Mouse (Mus musculus) lung, postnatal 36 days (tissue): ENCODE measurements around the gene Ttc7b.

ENCODE experiments used
- DNase-seq: peaks from one replicate; pipeline ENCODE4 v3.0.0; 2022; ENCODE audit warnings: mixed read lengths

The Ttc7b gene

GRCm38 (mm10) chr12:100520077-100520793 lies 391 bp downstream of the Ttc7b start:
- DNase-seq: peak; percentile 51

DNA sequence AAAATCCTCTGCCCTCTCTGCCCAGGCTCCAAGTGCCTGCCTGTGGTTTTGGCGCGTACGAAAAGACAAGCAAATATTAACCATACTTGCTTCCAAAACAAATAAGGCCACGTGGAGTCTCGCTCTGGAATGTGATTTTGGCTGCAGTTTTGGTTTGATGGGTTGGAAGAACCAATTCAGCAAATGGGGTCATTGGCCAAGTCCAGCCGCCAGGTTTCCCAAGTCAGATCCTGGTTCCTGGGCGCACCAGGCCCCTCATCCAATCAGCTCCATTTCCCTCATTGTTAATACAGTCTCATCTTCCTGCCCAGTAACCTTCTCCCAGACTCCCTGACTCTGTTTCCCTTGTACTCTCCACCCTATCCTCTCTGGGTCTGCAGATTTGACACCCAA lies 946 bp downstream of the Ttc7b start:
- DNase-seq: peak; percentile 70

- DNase-seq: peak; percentile 31
Observed at GRCm38 (mm10) chr12:100517371-100517770, 3.3 kb downstream of the Ttc7b start.

GRCm38 (mm10) chr12:100516161-100516838 lies 4.3 kb downstream of the Ttc7b start:
- no peak for DNase-seq

DNA sequence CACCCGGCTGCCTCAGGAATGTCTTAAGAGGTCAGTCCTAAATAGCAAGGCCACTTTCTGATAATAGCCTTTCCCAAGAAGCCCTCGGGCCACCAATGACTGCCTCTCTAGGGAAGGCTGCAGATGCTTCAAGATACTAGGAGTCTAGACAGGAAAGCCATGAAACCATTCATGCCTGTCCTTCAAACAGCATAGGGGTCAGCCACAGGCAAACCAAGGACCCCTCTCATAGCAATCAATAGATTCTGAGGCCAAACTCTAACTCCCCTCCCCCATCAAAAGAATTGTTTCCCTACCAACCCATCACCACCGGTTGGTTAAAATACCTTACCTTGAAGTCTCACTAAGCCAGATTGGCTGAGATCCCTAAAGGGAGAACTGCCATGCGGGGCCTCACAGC lies 5.1 kb downstream of the Ttc7b start:
- no peak for DNase-seq

DNA sequence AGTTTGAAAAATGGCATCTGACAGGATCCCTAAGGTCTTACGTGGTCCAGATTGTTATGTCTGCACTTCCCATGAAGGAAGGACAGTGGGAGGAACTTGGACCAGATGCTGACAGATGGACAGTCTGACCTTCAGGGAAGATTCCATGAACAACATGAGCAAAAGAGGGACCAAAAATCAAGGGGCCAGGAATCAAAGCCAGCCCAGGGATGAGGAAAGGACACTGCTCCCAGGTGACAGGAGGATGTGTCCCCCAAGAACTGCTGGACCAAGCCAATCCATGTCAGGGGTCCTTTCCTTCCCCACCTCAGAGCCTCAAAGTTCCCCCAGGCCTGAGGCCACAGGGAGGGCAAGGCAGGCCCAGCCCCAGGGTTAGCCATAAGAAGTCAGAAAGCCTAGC lies 6.0 kb downstream of the Ttc7b start:
- DNase-seq: no peak

- DNase-seq: no peak
Observed at GRCm38 (mm10) chr12:100513131-100513530, 7.5 kb downstream of the Ttc7b start.

DNA sequence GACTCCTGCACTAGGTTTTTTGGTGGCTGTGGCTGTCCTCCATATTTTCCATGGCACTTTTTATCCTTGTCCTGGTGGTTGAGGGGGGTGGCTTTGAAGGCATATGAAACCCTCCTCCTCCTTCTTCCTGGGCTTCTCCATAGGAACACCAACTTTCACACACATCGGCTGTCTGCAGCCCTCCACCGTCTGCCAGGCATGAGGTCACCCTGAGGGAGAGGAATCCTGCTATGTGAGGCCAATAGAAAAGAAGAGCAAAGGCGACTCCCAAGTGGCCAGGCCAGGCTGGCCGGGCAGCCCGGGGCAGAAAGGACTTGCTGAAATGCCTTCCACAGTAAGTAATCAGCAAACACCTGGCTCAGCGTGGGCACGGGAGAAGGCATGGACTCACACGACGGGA lies 8.0 kb downstream of the Ttc7b start:
- DNase-seq: no peak

- no peak for DNase-seq
Observed at GRCm38 (mm10) chr12:100509615-100510282, 10.9 kb downstream of the Ttc7b start.

DNA sequence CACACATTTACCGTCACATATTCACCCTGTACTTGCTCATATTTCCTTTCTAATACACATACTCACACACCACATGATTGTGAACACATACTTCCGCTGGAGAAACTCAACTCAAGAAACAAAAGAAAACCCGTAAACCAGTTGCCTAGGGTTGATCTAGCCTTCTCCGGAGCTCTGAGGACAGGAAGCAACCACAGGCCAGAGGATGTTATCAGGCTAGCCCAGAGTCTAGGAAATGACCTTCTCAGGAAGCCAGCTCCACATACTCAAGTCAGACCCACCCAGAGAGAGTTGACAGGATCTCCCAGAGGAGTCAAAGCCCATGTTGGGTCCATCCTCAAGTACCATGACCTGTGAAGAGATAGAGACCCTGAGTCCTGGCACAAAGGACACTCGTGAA lies 12.0 kb downstream of the Ttc7b start:
- DNase-seq: peak; percentile 31

GRCm38 (mm10) chr12:100505484-100505883 lies 15.1 kb downstream of the Ttc7b start:
- DNase-seq: peak; percentile 26

DNA sequence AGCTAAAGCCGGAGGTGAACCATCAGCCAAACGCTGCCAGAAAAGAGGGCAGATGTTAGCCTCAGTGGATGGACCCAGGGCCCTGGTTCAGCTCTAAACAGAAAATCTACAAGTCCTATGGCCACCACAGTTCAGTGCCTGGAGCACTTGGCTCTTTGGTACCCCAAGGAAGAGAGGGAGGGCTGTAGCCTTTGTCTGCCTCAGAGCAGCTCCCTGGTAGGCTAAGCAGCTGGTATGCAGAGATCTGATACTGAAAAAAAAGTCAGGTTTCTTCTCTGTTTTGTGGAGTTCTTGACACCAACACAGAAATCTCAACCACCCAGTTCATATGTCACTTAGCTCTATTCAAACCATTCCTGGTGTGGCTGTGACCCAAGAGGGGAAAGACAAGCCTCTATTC lies 16.0 kb downstream of the Ttc7b start:
- DNase-seq: no peak

DNA sequence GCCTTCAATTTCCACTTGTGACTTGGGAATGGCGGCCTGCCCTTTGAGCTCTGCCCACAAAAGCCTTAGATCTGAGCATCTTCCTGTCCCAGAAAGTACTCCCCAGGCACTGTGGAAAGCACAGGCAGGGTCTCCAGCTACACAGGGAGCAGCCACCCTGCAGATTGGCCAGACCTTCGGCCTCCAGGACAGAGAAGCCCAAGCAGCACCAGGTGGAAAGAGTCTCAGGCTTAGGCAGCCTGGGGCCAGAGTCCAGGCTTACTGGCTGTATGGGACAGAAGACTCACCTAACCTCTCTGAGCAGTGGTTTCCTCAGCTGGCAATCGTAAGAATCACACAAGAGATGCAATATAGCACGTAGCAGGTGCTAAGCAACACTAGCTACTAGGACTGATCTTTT lies 17.0 kb downstream of the Ttc7b start:
- DNase-seq: no peak

DNA sequence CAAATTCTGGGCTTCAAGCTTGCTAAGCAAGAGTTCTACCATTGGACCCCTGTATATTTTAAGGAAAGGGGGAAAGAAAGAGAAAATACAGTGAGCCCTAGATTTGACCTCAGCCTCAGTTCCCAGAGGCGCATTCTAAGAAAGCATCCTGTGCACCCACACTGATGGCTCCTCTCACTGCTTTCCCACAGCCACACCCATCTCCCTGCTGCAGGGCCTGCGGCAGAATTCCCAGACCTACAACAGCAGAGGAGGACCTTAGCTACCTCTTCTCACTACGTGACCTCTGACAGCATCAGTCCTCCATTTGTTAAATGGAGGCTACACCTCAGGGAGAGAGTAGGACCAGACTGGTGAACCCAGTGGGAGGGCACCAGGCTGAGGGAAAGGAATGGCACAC lies 18.1 kb downstream of the Ttc7b start:
- no peak for DNase-seq

GRCm38 (mm10) chr12:100501261-100501660 lies 19.4 kb downstream of the Ttc7b start:
- peak; percentile 50 for DNase-seq

DNA sequence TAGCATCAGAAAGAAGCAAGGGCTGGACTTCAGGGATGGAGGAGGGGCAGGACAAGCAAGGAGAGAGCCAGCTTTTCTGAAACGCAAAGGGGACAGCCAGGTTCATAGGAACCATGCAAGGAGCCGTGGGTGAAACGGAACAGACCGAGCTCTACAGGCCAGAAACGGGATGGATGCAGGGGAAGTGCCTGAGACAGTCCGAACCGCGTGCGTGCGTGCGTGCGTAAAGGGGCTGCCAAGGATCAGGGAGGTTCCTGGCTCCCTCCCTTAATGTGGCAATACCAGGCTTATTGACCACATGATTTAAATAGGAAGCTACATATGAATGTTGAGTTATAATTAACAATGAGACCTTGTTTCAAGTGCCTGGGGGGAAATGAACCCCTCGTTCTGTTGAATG lies 21.2 kb downstream of the Ttc7b start:
- no peak for DNase-seq

DNA sequence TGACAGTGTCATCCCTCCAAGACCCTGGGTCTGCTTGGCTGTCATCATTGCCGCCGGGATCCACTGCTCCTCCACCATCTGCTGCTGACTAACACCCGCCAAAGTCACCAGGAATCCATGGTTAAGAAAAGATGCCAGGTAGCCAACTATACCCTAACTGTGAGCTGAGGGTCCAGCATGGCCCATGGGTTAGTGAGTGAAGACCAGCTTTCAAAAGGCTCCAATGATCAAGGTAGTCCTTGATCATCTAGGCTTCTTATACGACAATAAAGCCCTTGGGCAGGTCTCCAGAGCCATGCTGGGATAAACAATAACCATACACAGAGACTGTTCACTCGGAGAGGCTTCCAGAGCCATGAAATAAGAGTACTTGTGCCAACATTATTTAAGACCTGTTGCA lies 22.6 kb downstream of the Ttc7b start:
- DNase-seq: no peak

GRCm38 (mm10) chr12:100495083-100495482 lies 25.5 kb downstream of the Ttc7b start:
- DNase-seq: no peak

GRCm38 (mm10) chr12:100493211-100493610 lies 27.4 kb downstream of the Ttc7b start:
- no peak for DNase-seq

- DNase-seq: no peak
Observed at GRCm38 (mm10) chr12:100492676-100493075, 27.9 kb downstream of the Ttc7b start.

DNA sequence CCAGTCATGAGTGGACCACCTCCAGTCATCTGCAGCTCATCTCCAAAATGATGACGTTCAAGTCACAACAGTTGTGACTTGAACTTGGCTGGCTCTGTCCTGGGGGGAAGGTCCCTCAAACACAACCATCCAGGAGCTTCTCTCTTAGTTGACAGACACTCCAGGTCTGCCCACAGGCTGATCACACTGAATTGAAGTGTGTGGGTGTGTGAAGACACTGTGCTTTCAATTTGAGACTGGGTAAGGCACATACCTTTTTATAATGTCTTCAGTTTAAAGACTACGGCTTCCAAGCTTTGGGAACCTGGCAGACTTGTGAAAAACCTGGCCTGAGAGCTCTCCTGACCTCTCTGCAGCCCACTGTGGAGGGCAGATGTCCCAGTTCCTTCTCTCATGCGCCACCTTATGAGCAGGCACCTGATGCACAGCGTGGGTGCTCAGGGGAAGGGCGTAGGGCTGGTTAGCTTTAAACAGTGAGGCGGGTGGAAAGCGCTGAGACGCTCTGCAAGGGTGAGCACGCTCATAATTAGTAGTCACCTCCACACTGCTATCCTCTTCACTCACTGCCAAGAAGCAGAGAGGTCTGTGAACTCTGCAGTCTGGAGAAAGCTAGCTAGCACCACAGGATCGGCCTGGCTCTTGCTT lies 28.5 kb downstream of the Ttc7b start:
- DNase-seq: no peak

- no peak for DNase-seq
Observed at GRCm38 (mm10) chr12:100489799-100490198, 30.8 kb downstream of the Ttc7b start.

- no peak for DNase-seq
Observed at GRCm38 (mm10) chr12:100488368-100488767, 32.3 kb downstream of the Ttc7b start.

GRCm38 (mm10) chr12:100486232-100486631 lies 34.4 kb downstream of the Ttc7b start:
- DNase-seq: no peak
